Mouse (Mus musculus) liver, embryonic 14.5 days (tissue): ENCODE data around the gene Dnajc6.

Source experiments
- CTCF ChIP-seq: IDR thresholded peaks from 2 replicates; pipeline ENCODE4 v1.5.1; 2016; ENCODE audit warnings: antibody characterized with exemption, low read depth, control low read depth
- EP300 ChIP-seq: IDR thresholded peaks from 2 replicates; pipeline ENCODE4 v1.6.1; 2016; ENCODE audit warnings: antibody characterized with exemption, low read depth

DNA sequence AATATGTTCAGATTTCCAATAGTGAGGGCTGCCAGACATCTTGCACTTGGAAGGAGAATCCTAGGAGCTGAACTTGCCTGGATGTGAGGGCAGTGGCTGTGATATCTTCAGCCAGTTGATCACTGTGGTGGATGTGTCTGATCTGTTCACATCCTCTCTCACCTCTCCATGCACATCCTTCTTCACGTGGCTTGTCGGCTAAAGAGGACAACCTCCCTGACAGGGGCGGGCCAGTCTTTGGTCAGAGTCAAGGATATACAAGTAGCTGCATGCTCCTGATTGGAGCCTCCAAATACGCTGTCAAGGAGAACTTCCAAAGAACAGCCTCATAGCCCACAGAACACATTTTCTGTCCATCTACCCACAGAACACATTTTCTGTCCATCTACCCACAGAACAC lies 58.6 kb downstream of the Dnajc6 start:
- no peak for TF ChIP-seq CTCF
- no peak for TF ChIP-seq EP300
